Mouse (Mus musculus) bone marrow, adult 2 months (tissue): ENCODE data around the gene Mrm3.

Experiments
- CTCF ChIP-seq: fragments of 200-500 bp; IDR thresholded peaks from 2 replicates; pipeline ENCODE4 v1.5.1; 2011; ENCODE audit warnings: low read length, control low read depth; ENCODE audit not compliant: control insufficient read depth, insufficient read depth
- POLR2A ChIP-seq: fragments of 200-500 bp; IDR thresholded peaks from 2 replicates; pipeline ENCODE4 v1.6.1; 2011; ENCODE audit warnings: low read depth, mild to moderate bottlenecking, control low read depth, low read length, borderline replicate concordance; ENCODE audit not compliant: control insufficient read depth

GRCm38 (mm10) chr11:76253918-76254264 lies 10.4 kb downstream of the Mrm3 start:
- TF ChIP-seq POLR2A (no peak), CTCF (no peak)
